Mouse (Mus musculus) hindbrain, embryonic 10.5 days (tissue): ENCODE measurements around the gene Sept14. TPM values are rescaled to one million over a fixed set of nuclear protein-coding genes. Genes with fewer than 3 reads are reported as not detected.
"Not testable (repeated sequence)": the region's sequence is repeated elsewhere in the genome, so short reads cannot be mapped to it uniquely, and the experiment has no call there.

Experiments used
- DNase-seq: peaks from one replicate; pipeline ENCODE4 v3.0.0-alpha.2; 2017; ENCODE audit warnings: low spot score
- H3K27ac ChIP-seq: fragments of 300-500 bp; sonication (generic); 2 replicates; pipeline ENCODE4 v1.5.1; 2016; ENCODE audit warnings: mild to moderate bottlenecking, moderate library complexity
- H3K27me3 ChIP-seq: fragments of 300-500 bp; sonication (generic); 2 replicates; pipeline ENCODE4 v1.6.1; 2016; ENCODE audit warnings: mild to moderate bottlenecking; ENCODE audit not compliant: poor library complexity, insufficient read depth, severe bottlenecking
- H3K36me3 ChIP-seq: fragments of 300-500 bp; sonication (generic); 2 replicates; pipeline ENCODE4 v1.6.1; 2016; ENCODE audit warnings: mild to moderate bottlenecking, moderate library complexity
- H3K4me1 ChIP-seq: fragments of 300-500 bp; sonication (generic); replicated peaks from 2 replicates; pipeline ENCODE4 v1.6.1; 2016; ENCODE audit warnings: mild to moderate bottlenecking
- H3K4me3 ChIP-seq: fragments of 300-500 bp; sonication (generic); 2 replicates; pipeline ENCODE4 v1.5.1; 2016; ENCODE audit warnings: mild to moderate bottlenecking, moderate library complexity
- H3K9me3 ChIP-seq: fragments of 300-500 bp; sonication (generic); 2 replicates; pipeline ENCODE4 v1.6.1; 2016; ENCODE audit warnings: mild to moderate bottlenecking, moderate library complexity
- WGBS: fragments of 180-500 bp; shearing (Covaris S2); methylation state at CpG from one replicate; pipeline ENCODE4 v1.1.7; 2016; 5-methylcytosine and 5-hydroxymethylcytosine counted together
- polyA plus RNA-seq: library from polyadenylated mRNA; unstranded; fragments of >200 nt; fragmentation: Nextera tagmentation; extraction: Ambion mirVana; gene quantifications from 2 replicates; pipeline ENCODE4 v1.2.1, GENCODE M21; 2016

The Sept14 gene
- polyA plus RNA-seq, 1 experiment from 2014 or later, result not detected

GRCm38 (mm10) chr5:129720176-129720575 is 11.9 kb upstream of the Sept14 start:
- Histone ChIP-seq H3K9me3 (no peaks in the 10 kb centered on the region), H3K4me3 (no peak overlapping the region), H3K27me3 (no peaks in the 10 kb centered on the region), H3K36me3 (peaks cover 40% of the 10 kb centered on the region), H3K4me1 (peaks cover 12% of the 10 kb centered on the region), H3K27ac (no peak overlapping the region)
- 83% methylated on average over 3 of the region's 3 CpGs for WGBS
- DNase-seq, result no peak

GRCm38 (mm10) chr5:129717016-129717415 is 8.7 kb upstream of the Sept14 start:
- peaks cover 9% of the 10 kb centered on the region for H3K4me1 ChIP-seq
- no peak overlapping the region for H3K27ac ChIP-seq
- DNase-seq, result no peak
- 85% methylated on average over 9 of the region's 9 CpGs for WGBS
- peaks cover 40% of the 10 kb centered on the region for H3K36me3 ChIP-seq
- H3K27me3 ChIP-seq, result no peaks in the 10 kb centered on the region
- no peak overlapping the region for H3K4me3 ChIP-seq
- H3K9me3 ChIP-seq, result no peaks in the 10 kb centered on the region

- no peaks in the 10 kb centered on the region for H3K9me3 ChIP-seq
- peaks cover 9% of the 10 kb centered on the region for H3K4me1 ChIP-seq
- H3K27ac ChIP-seq, result peak within 1 kb of the TSS; percentile 86
- DNase-seq, result peak; percentile 94
- H3K36me3 ChIP-seq, result peaks cover 39% of the 10 kb centered on the region
- no peaks in the 10 kb centered on the region for H3K27me3 ChIP-seq
- under 1% methylated on average over 33 of the region's 33 CpGs for WGBS
- H3K4me3 ChIP-seq, result peak within 1 kb of the TSS; percentile 83
Observed at GRCm38 (mm10) chr5:129715326-129715861, 7.1 kb upstream of the Sept14 start, which contains the start of gene Mrps17. Mrps17 (plus strand) TSS chr5:129715497.

GRCm38 (mm10) chr5:129703368-129703767 is 4.9 kb downstream of the Sept14 start:
- H3K9me3 ChIP-seq, result no peaks in the 10 kb centered on the region
- no peak overlapping the region for H3K4me3 ChIP-seq
- H3K36me3 ChIP-seq, result no peaks in the 10 kb centered on the region
- H3K4me1 ChIP-seq, result no peaks in the 10 kb centered on the region
- DNase-seq, result no peak
- H3K27ac ChIP-seq, result no peak overlapping the region
- no peaks in the 10 kb centered on the region for H3K27me3 ChIP-seq

GRCm38 (mm10) chr5:129701706-129702105 is 6.6 kb downstream of the Sept14 start:
- Histone ChIP-seq H3K27ac (no peak overlapping the region), H3K4me1 (no peaks in the 10 kb centered on the region), H3K4me3 (no peak overlapping the region), H3K36me3 (no peaks in the 10 kb centered on the region), H3K27me3 (no peaks in the 10 kb centered on the region), H3K9me3 (no peaks in the 10 kb centered on the region)
- DNase-seq, result no peak
- WGBS, result 77% methylated on average over 1 of the region's 1 CpGs

- Histone ChIP-seq H3K9me3 (no peaks in the 10 kb centered on the region), H3K27ac (no peak overlapping the region), H3K27me3 (no peaks in the 10 kb centered on the region), H3K4me1 (no peaks in the 10 kb centered on the region), H3K36me3 (no peaks in the 10 kb centered on the region), H3K4me3 (no peak overlapping the region)
- no peak for DNase-seq
- WGBS, result 29% methylated on average over 2 of the region's 2 CpGs
Observed at GRCm38 (mm10) chr5:129700506-129700905, 7.8 kb downstream of the Sept14 start.

GRCm38 (mm10) chr5:129690528-129690927 is 17.8 kb downstream of the Sept14 start:
- Histone ChIP-seq H3K4me1 (no peaks in the 10 kb centered on the region), H3K9me3 (no peaks in the 10 kb centered on the region), H3K36me3 (no peaks in the 10 kb centered on the region), H3K27ac (no peak overlapping the region), H3K27me3 (no peaks in the 10 kb centered on the region), H3K4me3 (no peak overlapping the region)
- 80% methylated on average over 3 of the region's 3 CpGs for WGBS
- no peak for DNase-seq

- 94% methylated on average over 7 of the region's 7 CpGs for whole genome bisulfite sequencing
- no peaks in the 10 kb centered on the region for H3K27me3 ChIP-seq
- H3K36me3 ChIP-seq, result no peaks in the 10 kb centered on the region
- no peaks in the 10 kb centered on the region for H3K9me3 ChIP-seq
- no peak for DNase-seq
- H3K4me3 ChIP-seq, result no peak overlapping the region
- no peaks in the 10 kb centered on the region for H3K4me1 ChIP-seq
- H3K27ac ChIP-seq, result no peak overlapping the region
Observed at GRCm38 (mm10) chr5:129687621-129688020, 20.7 kb downstream of the Sept14 start.

- DNase-seq, H3K36me3 ChIP-seq, H3K4me1 ChIP-seq, H3K4me3 ChIP-seq, H3K27me3 ChIP-seq, H3K27ac ChIP-seq, H3K9me3 ChIP-seq: not testable (repeated sequence)
- 88% methylated on average over 5 of the region's 5 CpGs for WGBS
Observed at GRCm38 (mm10) chr5:129685141-129685540, 23.2 kb downstream of the Sept14 start.

- H3K36me3 ChIP-seq, result no peaks in the 10 kb centered on the region
- 2% methylated on average over 23 of the region's 23 CpGs for WGBS
- H3K9me3 ChIP-seq, result peaks cover 20% of the 10 kb centered on the region
- H3K27ac ChIP-seq, result peak within 1 kb of the TSS; percentile 93
- no peaks in the 10 kb centered on the region for H3K27me3 ChIP-seq
- peak within 1 kb of the TSS; percentile 91 for H3K4me3 ChIP-seq
- DNase-seq, result peak; percentile 84
- peaks cover 14% of the 10 kb centered on the region for H3K4me1 ChIP-seq
Observed at GRCm38 (mm10) chr5:129670036-129670458, 38.3 kb downstream of the Sept14 start, which contains the start of gene Zfp11. Zfp11 (minus strand) TSS chr5:129670099.

GRCm38 (mm10) chr5:129669453-129670035 is 38.8 kb downstream of the Sept14 start:
- 1% methylated on average over 31 of the region's 31 CpGs for WGBS
- no peak for DNase-seq
- H3K27ac ChIP-seq, result peak overlapping the region; percentile 93

GRCm38 (mm10) chr5:129667851-129668250 is 40.5 kb downstream of the Sept14 start:
- H3K36me3 ChIP-seq, result no peaks in the 10 kb centered on the region
- H3K27me3 ChIP-seq, result no peaks in the 10 kb centered on the region
- H3K4me3 ChIP-seq, result no peak overlapping the region
- H3K27ac ChIP-seq, result no peak overlapping the region
- H3K4me1 ChIP-seq, result peaks cover 14% of the 10 kb centered on the region
- WGBS, result 92% methylated on average over 4 of the region's 4 CpGs
- no peaks in the 10 kb centered on the region for H3K9me3 ChIP-seq
- no peak for DNase-seq

More at GRCm38 (mm10) chr5:129669453-129670035, 38.8 kb downstream of the Sept14 start:
- no peaks in the 10 kb centered on the region for H3K27me3 ChIP-seq
- peaks cover 15% of the 10 kb centered on the region for H3K9me3 ChIP-seq
- peaks cover 14% of the 10 kb centered on the region for H3K4me1 ChIP-seq
- H3K4me3 ChIP-seq, result peak overlapping the region; percentile 91
- no peaks in the 10 kb centered on the region for H3K36me3 ChIP-seq

- Histone ChIP-seq H3K36me3 (no peaks in the 10 kb centered on the region), H3K27ac (no peak overlapping the region), H3K4me3 (no peak overlapping the region), H3K4me1 (peaks cover 14% of the 10 kb centered on the region), H3K9me3 (no peaks in the 10 kb centered on the region), H3K27me3 (no peaks in the 10 kb centered on the region)
- WGBS, result 97% methylated on average over 10 of the region's 10 CpGs
- no peak for DNase-seq
Observed at GRCm38 (mm10) chr5:129666271-129666909, 41.9 kb downstream of the Sept14 start.
